Mouse (Mus musculus) gastrocnemius, adult 2 months (tissue): ENCODE measurements at regions not wholly inside any gene's neighbourhood (a gene's known extent, or its start where the extent isn't known, plus 50 kb on each side); places are given as distances from the start of the nearest gene placed in this dataset.

ENCODE experiments used
- DNase-seq: peaks from one replicate; pipeline ENCODE4 v3.0.0; 2022
- H3K27ac ChIP-seq: fragments of 200-600 bp; 2 replicates; pipeline ENCODE4 v1.8.1; 2022; ENCODE audit warnings: mild to moderate bottlenecking
- H3K4me3 ChIP-seq: fragments of 200-600 bp; 2 replicates; pipeline ENCODE4 v1.8.1; 2022; ENCODE audit warnings: mild to moderate bottlenecking, moderate library complexity
- CTCF ChIP-seq: fragments of 200-600 bp; IDR thresholded peaks from 2 replicates; pipeline ENCODE4 v1.8.1; 2022; ENCODE audit warnings: antibody characterized with exemption, mild to moderate bottlenecking, moderate library complexity
- intact Hi-C: fragments of 180-260 bp; cut with DNase I; formaldehyde crosslinking; loops from one replicate; pipeline ENCODE4 v1.15.1; 2025

DNA sequence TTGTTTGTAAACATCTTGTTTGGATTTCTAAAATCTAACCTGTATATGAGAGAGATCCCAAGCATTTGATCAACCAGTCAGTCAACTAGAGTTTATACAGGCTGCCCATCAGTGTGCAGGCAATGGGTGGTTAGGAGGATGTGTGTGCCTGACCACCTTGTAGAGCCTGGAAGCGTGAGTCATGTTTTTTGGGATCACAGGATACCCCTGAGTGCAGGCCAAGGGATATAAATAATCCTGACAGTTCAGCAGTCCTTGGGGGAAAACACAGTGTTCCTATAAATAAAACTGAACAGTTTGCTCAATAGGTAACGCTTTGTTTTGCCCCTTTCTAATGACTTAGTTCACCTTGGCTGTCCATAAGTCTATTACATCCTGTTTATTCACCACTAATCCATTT, 55.7 kb upstream of the Plekhg1 start:
- intact Hi-C loops, result no loop called here
- peak; percentile 60 for DNase-seq
- no peak overlapping the region for H3K4me3 ChIP-seq

More for the DNA sequence above, 55.7 kb upstream of the Plekhg1 start:
- TF ChIP-seq CTCF, result no peak
- peak overlapping the region; percentile 71 for H3K27ac ChIP-seq
